Mouse (Mus musculus) forebrain, embryonic 14.5 days (tissue): ENCODE data around the gene Slc23a4. TPM values are rescaled to one million over a fixed set of nuclear protein-coding genes. Genes with fewer than 3 reads are reported as not detected.

ENCODE experiments used
- ATAC-seq: fragments of 200-750 bp; cut with Nextera tagmentation; 2 replicates; pipeline ENCODE4 v1.8.0; 2017; ENCODE audit warnings: mild to moderate bottlenecking, moderate library complexity
- DNase-seq: peaks from one replicate; pipeline ENCODE4 v3.0.0-alpha.2; 2015; ENCODE audit warnings: low spot score
- H3K27ac ChIP-seq: fragments of 300-500 bp; sonication (generic); 2 replicates; pipeline ENCODE4 v1.5.1; 2014; ENCODE audit warnings: low read depth, mild to moderate bottlenecking, control low read depth, low read length, moderate library complexity
- H3K27me3 ChIP-seq: fragments of 300-500 bp; sonication (generic); replicated peaks from 2 replicates; pipeline ENCODE4 v1.6.1; 2014; ENCODE audit warnings: low read length, control low read depth, mixed read lengths; ENCODE audit not compliant: control insufficient read depth, insufficient read depth
- H3K36me3 ChIP-seq: fragments of 300-500 bp; sonication (generic); 2 replicates; pipeline ENCODE4 v1.6.1; 2014; ENCODE audit warnings: low read length, control low read depth; ENCODE audit not compliant: control insufficient read depth, insufficient read depth
- H3K4me1 ChIP-seq: fragments of 300-500 bp; sonication (generic); 2 replicates; pipeline ENCODE4 v1.6.1; 2014; ENCODE audit warnings: antibody characterized with exemption, low read length, control low read depth; ENCODE audit not compliant: control insufficient read depth, insufficient read depth
- H3K4me2 ChIP-seq: fragments of 300-500 bp; sonication (generic); 2 replicates; pipeline ENCODE4 v1.6.1; 2014; ENCODE audit warnings: mild to moderate bottlenecking, control low read depth, low read length
- H3K4me3 ChIP-seq: fragments of 300-500 bp; sonication (generic); 2 replicates; pipeline ENCODE4 v1.5.1; 2014; ENCODE audit warnings: low read depth, low read length, control low read depth
- H3K9ac ChIP-seq: fragments of 300-500 bp; sonication (generic); 2 replicates; pipeline ENCODE4 v1.6.1; 2014; ENCODE audit warnings: mild to moderate bottlenecking, low read length, control low read depth, moderate library complexity
- H3K9me3 ChIP-seq: fragments of 300-500 bp; sonication (generic); replicated peaks from 2 replicates; pipeline ENCODE4 v1.6.1; 2016; ENCODE audit warnings: low read length, control low read depth, mixed read lengths; ENCODE audit not compliant: control insufficient read depth
- WGBS: fragments of 180-500 bp; shearing (Covaris S2); extraction: QIAGEN DNeasy Blood & Tissue Kit; methylation state at CpG from one replicate; pipeline ENCODE4 v1.1.7; 2014; 5-methylcytosine and 5-hydroxymethylcytosine counted together
- polyA plus RNA-seq: library from polyadenylated mRNA; unstranded; fragments of >200 nt; fragmentation: Nextera tagmentation; extraction: Ambion mirVana; gene quantifications from 2 replicates; pipeline ENCODE4 v1.2.1, GENCODE M21; 2014

Slc23a4 gene
- polyA plus RNA-seq, 1 experiment from 2014 or later: 0.55 TPM

DNA sequence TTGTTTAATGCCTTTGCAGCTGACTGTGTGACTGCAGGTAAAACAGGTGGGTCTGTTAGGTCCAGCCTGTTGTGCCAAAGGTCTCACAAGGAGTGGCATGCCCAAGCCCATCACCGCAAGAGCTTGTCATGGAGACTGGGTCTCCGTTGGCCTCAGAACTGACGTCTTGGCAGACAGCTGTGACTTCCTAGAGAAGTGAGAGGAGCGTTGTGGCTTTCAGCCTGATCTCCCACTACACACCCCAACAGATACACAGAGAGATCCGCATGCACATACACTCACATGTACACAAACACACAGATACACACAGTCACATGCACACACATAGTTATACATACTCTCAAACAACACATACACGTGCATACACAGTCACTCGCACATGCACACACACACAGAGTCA, 36.7 kb downstream of the Slc23a4 start:
- no peak overlapping the region for H3K9ac ChIP-seq
- no peak overlapping the region for H3K4me3 ChIP-seq
- 87% methylated on average over 7 of the region's 7 CpGs for WGBS
- H3K9me3 ChIP-seq: no peaks in the 10 kb centered on the region
- H3K36me3 ChIP-seq: no peaks in the 10 kb centered on the region
- ATAC-seq (no peak), DNase-seq (no peak)
- H3K27me3 ChIP-seq: no peaks in the 10 kb centered on the region
- no peaks in the 10 kb centered on the region for H3K4me1 ChIP-seq
- H3K27ac ChIP-seq: no peak overlapping the region
- H3K4me2 ChIP-seq: no peak overlapping the region

DNA sequence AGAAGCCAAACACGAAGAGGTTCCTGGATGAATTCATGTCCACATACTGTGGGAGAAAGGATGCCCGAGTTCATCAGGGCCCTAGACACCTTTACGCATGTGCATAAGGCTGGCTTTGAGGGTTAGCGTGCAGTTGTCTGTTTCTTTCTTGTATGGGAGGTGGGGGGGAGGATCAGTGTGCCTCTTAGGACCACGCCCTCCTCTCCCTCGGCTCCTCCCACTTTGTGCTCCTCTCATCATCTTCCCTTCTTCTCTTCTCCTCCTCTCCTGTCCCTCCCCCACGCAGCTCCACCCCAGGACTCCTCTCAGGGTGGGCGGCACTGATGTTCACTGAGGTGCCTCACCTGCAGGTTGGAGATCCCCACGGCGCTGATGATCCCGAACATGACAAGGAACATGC, 39.7 kb downstream of the Slc23a4 start:
- Histone ChIP-seq H3K9me3 (no peaks in the 10 kb centered on the region), H3K9ac (0 out of 2 replicates have a peak overlapping the region, but pooled peaks have one; percentile 40), H3K4me1 (no peaks in the 10 kb centered on the region), H3K27me3 (no peaks in the 10 kb centered on the region), H3K4me3 (peak overlapping the region; percentile 14; the same call in 1 of the 2 replicates), H3K36me3 (no peaks in the 10 kb centered on the region), H3K4me2 (peak overlapping the region; percentile 36), H3K27ac (no peak overlapping the region)
- ATAC-seq (0 out of 2 replicates have a peak, but pooled peaks have one; percentile 23), DNase-seq (peak; percentile 8)
- 21% methylated on average over 11 of the region's 11 CpGs for WGBS

DNA sequence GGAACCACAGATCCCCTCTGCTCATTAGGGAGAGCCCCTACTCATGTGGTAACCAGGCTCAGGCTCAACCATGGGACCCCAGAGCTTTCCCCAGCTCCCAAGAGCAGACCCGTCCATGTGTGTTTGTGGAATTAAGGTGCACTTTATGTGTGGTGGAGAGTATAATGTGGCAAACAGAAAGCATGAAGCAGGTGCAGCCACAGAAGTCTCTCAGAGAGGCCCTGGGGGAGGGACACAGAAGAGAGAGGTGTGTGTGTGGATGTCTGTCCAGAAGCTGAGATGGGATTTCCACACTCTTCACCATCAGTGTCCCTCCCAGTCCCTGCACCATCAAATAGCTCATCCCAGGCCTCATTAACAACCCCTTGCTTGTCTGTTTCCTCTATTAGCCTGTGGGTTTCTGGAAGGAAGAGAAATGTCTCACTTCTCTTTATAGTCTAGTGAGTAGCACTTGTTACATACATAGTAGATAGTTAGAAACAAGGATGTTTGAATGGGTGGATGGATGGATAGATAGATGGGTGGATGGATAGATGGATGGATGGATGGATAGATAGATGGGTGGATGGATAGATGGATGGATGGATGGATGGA, 41.6 kb downstream of the Slc23a4 start:
- Histone ChIP-seq H3K4me1 (no peaks in the 10 kb centered on the region), H3K27ac (no peak overlapping the region), H3K4me3 (no peak overlapping the region), H3K36me3 (no peaks in the 10 kb centered on the region), H3K4me2 (no peak overlapping the region), H3K9me3 (no peaks in the 10 kb centered on the region), H3K9ac (no peak overlapping the region), H3K27me3 (no peaks in the 10 kb centered on the region)
- DNase-seq (no peak), ATAC-seq (no peak)
- 80% methylated on average over 1 of the region's 1 CpGs for WGBS

DNA sequence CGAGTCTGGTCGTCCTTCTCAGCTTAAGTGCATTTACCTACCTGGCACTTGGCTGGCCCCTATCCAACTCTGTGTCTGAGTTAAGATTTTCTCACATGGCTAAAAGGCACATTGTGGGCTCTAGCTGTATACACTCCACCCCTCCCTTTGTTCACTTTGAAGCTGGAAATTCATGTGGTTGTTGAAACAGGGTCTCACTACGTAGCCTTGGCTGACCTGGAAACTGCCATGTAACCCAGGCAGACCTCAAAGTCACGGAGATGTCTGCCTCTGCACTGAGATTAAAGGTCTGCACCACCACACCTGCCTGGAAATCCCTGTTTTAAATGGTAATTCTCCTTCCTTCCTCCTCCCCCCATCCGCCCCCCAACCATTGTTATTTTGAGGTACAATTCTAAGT, 44.7 kb downstream of the Slc23a4 start:
- WGBS: 67% methylated on average over 5 of the region's 5 CpGs
- Histone ChIP-seq H3K9ac (no peak overlapping the region), H3K9me3 (no peaks in the 10 kb centered on the region), H3K27ac (no peak overlapping the region), H3K36me3 (no peaks in the 10 kb centered on the region), H3K4me2 (no peak overlapping the region), H3K4me1 (no peaks in the 10 kb centered on the region), H3K27me3 (no peaks in the 10 kb centered on the region), H3K4me3 (no peak overlapping the region)
- DNase-seq (no peak), ATAC-seq (no peak)

DNA sequence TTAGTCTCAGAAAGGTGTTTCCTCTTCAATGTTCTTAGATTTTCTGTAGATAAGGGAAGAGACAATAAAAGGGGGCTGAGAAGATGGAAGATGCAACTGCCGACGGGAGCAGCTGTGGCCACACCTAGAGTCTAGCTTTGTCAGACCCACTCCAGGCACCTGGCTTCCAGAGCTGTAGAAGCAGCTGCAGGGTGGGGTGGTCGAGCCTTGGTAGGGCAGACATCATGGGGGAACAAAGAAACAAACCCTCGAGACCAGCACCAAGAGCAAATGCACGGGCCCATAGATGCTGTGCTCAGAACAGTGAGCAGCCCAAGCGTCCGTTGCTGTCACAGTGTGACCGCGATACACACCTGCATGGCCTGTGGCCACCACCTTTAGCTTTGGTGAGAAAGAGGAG, 45.8 kb downstream of the Slc23a4 start:
- Histone ChIP-seq H3K36me3 (no peaks in the 10 kb centered on the region), H3K27me3 (no peaks in the 10 kb centered on the region), H3K4me1 (no peaks in the 10 kb centered on the region), H3K9ac (no peak overlapping the region), H3K27ac (no peak overlapping the region), H3K4me2 (no peak overlapping the region), H3K9me3 (no peaks in the 10 kb centered on the region), H3K4me3 (no peak overlapping the region)
- no peak for DNase-seq
- no peak for ATAC-seq
- WGBS: 91% methylated on average over 9 of the region's 9 CpGs

DNA sequence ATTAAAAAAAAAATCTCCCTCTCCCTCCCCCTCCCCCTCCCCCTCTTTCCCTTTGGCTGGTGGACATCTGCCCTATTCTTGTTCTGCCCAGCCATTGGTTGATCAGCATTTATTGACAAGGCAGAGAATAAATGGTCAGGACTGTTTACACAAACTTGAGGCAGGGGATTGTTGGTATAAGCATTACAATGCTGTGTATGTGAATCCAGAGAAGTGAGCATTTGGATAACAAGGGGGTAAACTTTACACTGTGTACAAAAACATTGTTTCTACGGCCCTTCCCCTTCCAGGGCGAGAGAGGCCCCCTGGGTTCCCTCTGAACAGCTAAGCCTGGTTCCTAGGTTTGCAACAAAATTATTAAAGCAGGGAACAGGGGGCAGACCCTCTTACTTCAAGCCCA, 46.7 kb downstream of the Slc23a4 start:
- no peak overlapping the region for H3K4me2 ChIP-seq
- no peak overlapping the region for H3K4me3 ChIP-seq
- H3K9me3 ChIP-seq: no peaks in the 10 kb centered on the region
- no peak overlapping the region for H3K27ac ChIP-seq
- ATAC-seq (no peak), DNase-seq (no peak)
- H3K4me1 ChIP-seq: no peaks in the 10 kb centered on the region
- WGBS: 59% methylated on average over 2 of the region's 2 CpGs
- H3K27me3 ChIP-seq: no peaks in the 10 kb centered on the region
- H3K9ac ChIP-seq: no peak overlapping the region
- H3K36me3 ChIP-seq: no peaks in the 10 kb centered on the region

DNA sequence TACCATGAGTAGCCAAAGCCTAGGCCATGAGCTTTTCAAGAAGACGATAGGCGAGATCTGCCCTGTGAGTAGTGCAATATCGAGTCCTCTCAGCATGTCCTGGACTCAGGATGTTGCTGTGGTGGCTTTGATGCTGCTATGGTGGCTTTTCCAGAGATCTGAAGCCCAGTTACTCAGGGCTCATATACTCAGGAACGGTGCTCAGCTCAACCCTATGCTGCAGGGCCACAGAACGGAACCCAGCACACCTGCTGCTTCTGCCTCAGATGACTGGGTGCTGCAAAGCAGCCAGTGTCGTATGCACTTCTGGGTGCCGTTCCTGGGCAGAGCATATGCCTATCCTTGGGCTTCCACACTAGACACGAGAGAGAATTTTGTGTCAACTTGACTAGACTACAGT, 48.8 kb downstream of the Slc23a4 start:
- H3K4me1 ChIP-seq: no peaks in the 10 kb centered on the region
- H3K9ac ChIP-seq: no peak overlapping the region
- H3K27me3 ChIP-seq: no peaks in the 10 kb centered on the region
- WGBS: 88% methylated on average over 8 of the region's 8 CpGs
- H3K4me3 ChIP-seq: no peak overlapping the region
- H3K36me3 ChIP-seq: no peaks in the 10 kb centered on the region
- H3K27ac ChIP-seq: no peak overlapping the region
- DNase-seq (no peak), ATAC-seq (no peak)
- no peaks in the 10 kb centered on the region for H3K9me3 ChIP-seq
- no peak overlapping the region for H3K4me2 ChIP-seq

DNA sequence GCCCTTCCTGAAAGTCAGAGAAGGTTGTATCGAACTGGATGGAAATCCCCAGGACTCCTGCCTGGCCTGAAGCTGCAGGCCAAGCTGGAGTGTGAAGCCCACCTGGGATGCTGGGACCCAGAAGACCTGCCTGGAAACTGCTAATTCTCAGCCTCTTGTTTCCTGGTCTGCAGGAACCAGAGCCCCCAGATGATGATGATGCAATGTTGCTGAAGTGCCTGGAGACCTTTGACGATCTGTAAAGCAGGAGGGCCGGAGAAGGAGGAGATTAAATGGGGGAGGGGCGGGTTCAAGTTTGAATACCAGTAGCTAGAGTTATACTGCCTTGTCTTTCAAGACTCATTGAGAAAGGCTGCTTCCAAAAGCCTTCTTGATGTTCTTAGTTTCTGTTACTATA, 49.3 kb downstream of the Slc23a4 start:
- Histone ChIP-seq H3K9ac (no peak overlapping the region), H3K9me3 (no peaks in the 10 kb centered on the region), H3K4me2 (no peak overlapping the region), H3K27ac (no peak overlapping the region), H3K36me3 (no peaks in the 10 kb centered on the region), H3K4me1 (no peaks in the 10 kb centered on the region), H3K27me3 (no peaks in the 10 kb centered on the region), H3K4me3 (no peak overlapping the region)
- DNase-seq (no peak), ATAC-seq (no peak)
- WGBS: 47% methylated on average over 4 of the region's 4 CpGs

DNA sequence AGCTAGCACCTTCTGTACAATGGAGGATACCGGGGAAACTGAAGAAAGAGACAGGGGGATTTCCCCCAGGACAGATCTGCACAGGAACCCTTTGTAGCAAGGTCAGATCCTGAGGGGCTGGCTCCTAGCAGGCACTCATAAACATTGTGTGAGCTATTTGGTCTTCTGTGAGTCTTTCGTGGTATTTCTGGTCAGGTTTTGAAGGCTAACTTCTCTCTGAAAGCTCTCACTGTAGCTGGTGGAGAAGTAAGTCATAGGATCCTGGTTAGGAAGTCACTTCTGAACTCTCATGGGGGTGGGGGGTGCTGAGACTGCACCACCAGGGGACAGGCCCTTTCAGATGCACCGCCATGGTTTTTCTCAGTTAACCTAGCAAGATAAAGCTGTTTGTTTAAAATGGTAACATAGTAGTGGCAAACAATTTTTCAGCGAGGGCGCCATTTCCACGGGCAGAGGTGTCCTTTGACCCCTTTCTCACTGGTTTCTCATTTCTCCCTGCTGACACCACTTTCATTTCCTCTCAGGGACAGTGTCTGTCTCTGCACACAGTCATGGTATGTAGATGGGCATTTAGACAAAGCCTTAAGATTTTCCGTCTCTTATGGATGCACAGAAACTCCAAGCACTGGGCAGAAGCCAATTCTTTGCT, 49.8 kb downstream of the Slc23a4 start:
- 85% methylated on average over 7 of the region's 7 CpGs for WGBS
- Histone ChIP-seq H3K9me3 (no peaks in the 10 kb centered on the region), H3K36me3 (no peaks in the 10 kb centered on the region), H3K27ac (no peak overlapping the region), H3K4me2 (no peak overlapping the region), H3K9ac (no peak overlapping the region), H3K4me1 (no peaks in the 10 kb centered on the region), H3K27me3 (no peaks in the 10 kb centered on the region), H3K4me3 (no peak overlapping the region)
- ATAC-seq (no peak), DNase-seq (no peak)
